Mouse (Mus musculus): ENCODE results near the gene Kdm2b. TPM values are rescaled to one million over a fixed set of nuclear protein-coding genes. Genes with fewer than 3 reads are reported as not detected.

Gene Kdm2b
- polyA plus RNA-seq, 1 experiment from 2014 or later: 31.7 TPM

DNA sequence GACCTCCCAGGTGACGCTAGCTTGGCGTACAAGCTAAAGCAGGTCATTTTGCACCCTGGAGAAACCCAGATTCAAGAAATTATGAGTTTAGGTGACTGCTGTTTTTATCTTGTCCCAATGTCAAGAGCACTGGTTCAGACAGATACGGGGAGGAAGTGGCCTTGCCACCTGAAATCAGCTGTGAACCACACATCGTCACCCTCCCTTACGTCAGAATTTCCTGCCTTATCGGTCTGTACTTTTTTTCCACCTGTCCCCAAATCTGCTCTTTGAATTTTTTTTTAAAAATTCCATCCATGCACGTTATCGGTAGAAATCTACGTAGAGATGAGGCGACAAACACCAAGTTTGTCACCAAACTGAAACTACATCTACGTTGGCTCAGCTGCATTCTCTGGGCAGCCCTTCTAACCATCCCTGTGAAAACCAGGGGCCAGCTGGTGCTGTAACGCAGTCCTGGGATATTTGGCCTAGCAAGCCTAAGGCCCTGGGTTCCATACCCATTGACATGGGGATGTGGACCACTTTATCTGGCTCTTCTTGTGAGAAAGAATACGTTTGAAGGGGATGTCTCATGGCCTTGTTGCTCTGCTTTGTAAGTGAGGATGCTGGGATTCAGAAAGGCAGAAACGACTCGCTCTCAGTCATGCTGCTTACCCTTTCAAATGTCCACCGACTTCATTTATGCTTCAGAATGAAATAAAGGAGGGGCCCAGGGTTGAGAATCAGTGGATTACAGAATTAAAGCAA, 963 bp upstream of the Kdm2b start:
- H3K9ac ChIP-seq (ENCODE audit: low read length): no peak overlapping the region
- peak overlapping the region; percentile 100 for H3K4me2 ChIP-seq (ENCODE audit: low read length)
- H3K4me3 ChIP-seq (ENCODE audit: low read depth, low read length): peak overlapping the region; percentile 71; the same call in 1 of the 2 replicates
- peaks cover 29% of the 10 kb centered on the region for H3K4me1 ChIP-seq (replicated peaks; ENCODE audit: control insufficient read depth, insufficient read depth, low read length)
- no peaks in the 10 kb centered on the region for H3K9me3 ChIP-seq (ENCODE audit: control insufficient read depth, low read length)
- H3K36me3 ChIP-seq (ENCODE audit: control insufficient read depth, insufficient read depth, low read length): no peaks in the 10 kb centered on the region
- WGBS: 31% methylated on average over 16 of the region's 16 CpGs
- H3K27me3 ChIP-seq (replicated peaks; ENCODE audit: control insufficient read depth, insufficient read depth, low read length): no peaks in the 10 kb centered on the region
- DNase-seq (ENCODE audit: low spot score): no peak
- H3K27ac ChIP-seq (ENCODE audit: low read depth): no peak overlapping the region
- ATAC-seq (replicated peaks; ENCODE audit: low FRiP score, low TSS enrichment, low read depth): no peak

DNA sequence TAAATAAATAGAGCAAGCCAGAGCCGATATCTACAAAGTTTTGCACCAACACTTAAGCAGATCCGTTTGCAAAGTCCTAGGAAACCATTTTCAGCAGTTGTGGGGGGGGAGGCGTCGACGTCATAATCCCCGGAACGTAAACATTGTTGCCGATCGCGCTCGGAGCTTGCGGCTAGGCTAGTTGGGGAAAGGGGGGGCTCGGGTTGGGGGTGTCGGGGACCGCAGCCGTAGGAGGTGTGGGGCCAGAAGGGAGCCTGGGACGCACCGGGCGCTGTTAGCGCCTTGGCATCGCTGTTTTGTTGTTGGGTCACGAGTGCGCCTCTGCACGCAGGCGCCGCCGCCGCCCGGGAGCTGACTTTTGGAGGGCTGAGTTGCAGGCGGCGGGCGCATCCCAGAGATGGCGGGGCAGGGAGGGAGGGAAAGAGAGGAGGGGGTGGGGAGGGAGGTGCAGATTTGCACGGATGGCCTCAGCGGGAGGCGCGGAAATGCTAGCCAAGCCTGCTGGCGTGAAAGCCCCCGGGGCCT, 560 bp downstream of the Kdm2b start:
- H3K36me3 ChIP-seq (ENCODE audit: control insufficient read depth, insufficient read depth, low read length): no peaks in the 10 kb centered on the region
- WGBS: under 1% methylated on average over 39 of the region's 39 CpGs
- no peaks in the 10 kb centered on the region for H3K27me3 ChIP-seq (replicated peaks; ENCODE audit: control insufficient read depth, insufficient read depth, low read length)
- ATAC-seq (replicated peaks; ENCODE audit: low FRiP score, low TSS enrichment, low read depth): peak; percentile 64
- no peaks in the 10 kb centered on the region for H3K9me3 ChIP-seq (ENCODE audit: control insufficient read depth, low read length)
- peak overlapping the region; percentile 100 for H3K4me2 ChIP-seq (ENCODE audit: low read length)
- H3K9ac ChIP-seq (ENCODE audit: low read length): peak overlapping the region; percentile 71
- peak; percentile 91 for DNase-seq (ENCODE audit: low spot score)
- peaks cover 29% of the 10 kb centered on the region for H3K4me1 ChIP-seq (replicated peaks; ENCODE audit: control insufficient read depth, insufficient read depth, low read length)
- peak overlapping the region; percentile 71 for H3K4me3 ChIP-seq (ENCODE audit: low read depth, low read length)
- peak overlapping the region; percentile 72 for H3K27ac ChIP-seq (ENCODE audit: low read depth)

DNA sequence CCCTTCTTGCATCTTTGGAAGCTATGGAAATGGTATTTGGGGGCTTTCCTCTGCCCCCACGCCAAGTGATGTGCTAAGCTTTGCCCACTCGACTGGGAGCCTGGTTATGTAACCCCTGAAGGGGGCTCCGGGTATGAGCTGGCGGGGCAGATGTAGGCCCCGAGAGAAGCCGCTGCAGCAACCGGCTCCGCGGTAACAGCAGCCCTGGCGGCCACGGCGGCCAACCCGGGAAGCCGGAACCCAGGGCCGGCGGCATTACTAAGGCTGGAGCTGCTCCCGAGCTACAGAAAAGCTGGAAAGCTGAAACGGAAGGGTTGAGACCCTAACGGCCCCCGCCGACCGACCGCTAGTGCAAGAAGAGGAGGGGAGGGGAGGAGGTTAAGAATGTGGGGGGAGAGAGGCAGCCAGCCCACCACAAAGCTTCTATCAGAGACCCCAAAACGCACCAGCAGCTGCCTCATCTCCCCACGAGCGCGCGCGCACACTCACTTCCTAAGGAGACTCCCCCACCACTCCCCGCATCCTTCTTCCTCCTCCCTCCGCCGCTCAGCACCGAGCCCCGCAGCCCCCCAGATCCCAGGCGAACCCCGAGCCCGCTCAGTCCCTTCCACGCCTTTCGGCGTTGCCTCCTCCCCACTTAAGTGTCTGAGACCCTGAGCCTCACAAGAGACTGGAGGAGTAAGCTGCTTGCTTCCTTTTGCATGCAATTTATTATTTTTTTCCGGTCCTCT, 1.4 kb downstream of the Kdm2b start:
- ATAC-seq (replicated peaks; ENCODE audit: low FRiP score, low TSS enrichment, low read depth): 0 out of 2 replicates have a peak, but pooled peaks have one; percentile 24
- peak; percentile 84 for DNase-seq (ENCODE audit: low spot score)

DNA sequence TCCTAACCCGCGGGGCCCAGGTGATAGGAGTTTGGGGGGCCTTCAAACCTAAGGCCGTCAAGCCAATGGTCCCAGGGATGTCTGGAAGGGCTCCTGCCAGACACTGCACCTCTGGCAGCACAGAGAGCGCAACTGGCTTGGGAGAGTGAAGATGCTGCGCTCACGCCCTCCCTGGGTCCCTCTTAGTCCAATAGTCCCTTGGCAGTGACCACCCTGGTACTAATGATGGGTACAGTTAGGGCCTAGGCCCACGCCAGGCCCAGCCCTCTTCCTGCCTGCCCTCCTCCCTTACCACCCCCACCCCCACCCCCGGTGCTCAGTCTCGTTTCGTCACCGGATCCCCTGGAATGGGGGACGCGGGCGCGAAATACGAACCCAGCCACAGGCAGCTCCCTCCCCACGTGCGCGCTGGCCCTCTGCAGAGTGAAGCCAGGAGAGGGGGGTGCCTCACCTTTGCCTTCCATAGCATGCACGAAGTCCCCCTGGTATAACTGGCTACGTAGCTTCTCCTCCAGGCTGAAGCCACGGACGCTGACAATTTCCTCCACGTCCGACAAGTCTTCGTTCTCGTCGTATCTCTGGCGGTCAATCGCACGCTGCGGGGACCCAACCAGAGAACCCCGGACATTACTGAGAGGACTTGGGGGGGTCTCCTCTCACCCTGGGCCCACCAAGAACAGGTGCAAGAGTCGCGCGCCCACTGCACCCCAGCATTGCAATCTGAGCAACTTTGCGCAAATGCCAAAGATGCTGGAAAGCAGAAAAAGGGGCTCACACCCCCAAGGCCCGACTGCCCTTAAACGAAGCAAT, 2.2 kb downstream of the Kdm2b start:
- peak overlapping the region; percentile 71 for H3K9ac ChIP-seq (ENCODE audit: low read length)
- ATAC-seq (replicated peaks; ENCODE audit: low FRiP score, low TSS enrichment, low read depth): no peak
- H3K9me3 ChIP-seq (ENCODE audit: control insufficient read depth, low read length): no peaks in the 10 kb centered on the region
- 4% methylated on average over 39 of the region's 39 CpGs for WGBS
- H3K27ac ChIP-seq (ENCODE audit: low read depth): no peak overlapping the region
- no peaks in the 10 kb centered on the region for H3K36me3 ChIP-seq (ENCODE audit: control insufficient read depth, insufficient read depth, low read length)
- H3K4me2 ChIP-seq (ENCODE audit: low read length): peak overlapping the region; percentile 100
- H3K4me3 ChIP-seq (ENCODE audit: low read depth, low read length): peak overlapping the region; percentile 71
- no peaks in the 10 kb centered on the region for H3K27me3 ChIP-seq (replicated peaks; ENCODE audit: control insufficient read depth, insufficient read depth, low read length)
- peaks cover 29% of the 10 kb centered on the region for H3K4me1 ChIP-seq (replicated peaks; ENCODE audit: control insufficient read depth, insufficient read depth, low read length)
- no peak for DNase-seq (ENCODE audit: low spot score)

More for the DNA sequence above, 1.4 kb downstream of the Kdm2b start:
- H3K9ac ChIP-seq (ENCODE audit: low read length): peak overlapping the region; percentile 71
- H3K27ac ChIP-seq (ENCODE audit: low read depth): peak overlapping the region; percentile 72
- H3K27me3 ChIP-seq (replicated peaks; ENCODE audit: control insufficient read depth, insufficient read depth, low read length): no peaks in the 10 kb centered on the region
- H3K4me1 ChIP-seq (replicated peaks; ENCODE audit: control insufficient read depth, insufficient read depth, low read length): peaks cover 29% of the 10 kb centered on the region
- H3K4me3 ChIP-seq (ENCODE audit: low read depth, low read length): peak overlapping the region; percentile 71
- no peaks in the 10 kb centered on the region for H3K9me3 ChIP-seq (ENCODE audit: control insufficient read depth, low read length)
- WGBS: under 1% methylated on average over 41 of the region's 41 CpGs
- H3K4me2 ChIP-seq (ENCODE audit: low read length): peak overlapping the region; percentile 100
- no peaks in the 10 kb centered on the region for H3K36me3 ChIP-seq (ENCODE audit: control insufficient read depth, insufficient read depth, low read length)

DNA sequence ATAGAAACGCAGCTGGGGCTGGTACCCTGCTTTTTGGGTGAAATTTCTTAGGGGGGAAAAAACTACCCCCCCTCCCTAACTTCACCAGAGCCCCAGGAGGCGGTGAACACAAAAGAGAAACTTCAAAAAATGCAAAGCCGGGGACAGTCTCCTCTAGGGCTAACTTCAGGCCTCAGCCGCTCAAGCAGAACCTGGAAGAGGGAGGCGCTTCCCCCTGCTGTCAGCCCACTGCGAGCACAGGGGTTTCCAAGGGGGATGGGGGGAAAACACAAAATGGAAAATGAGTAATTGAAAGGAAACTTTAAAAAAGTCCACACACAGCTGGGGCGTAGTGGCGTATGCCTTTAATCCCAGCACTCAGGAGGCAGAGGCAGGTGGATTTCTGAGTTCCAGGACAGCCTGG, 3.5 kb downstream of the Kdm2b start:
- DNase-seq (ENCODE audit: low spot score): no peak
- Histone ChIP-seq H3K4me1 (replicated peaks; ENCODE audit: control insufficient read depth, insufficient read depth, low read length) (peaks cover 24% of the 10 kb centered on the region), H3K4me3 (ENCODE audit: low read depth, low read length) (no peak overlapping the region), H3K4me2 (ENCODE audit: low read length) (no peak overlapping the region), H3K9ac (ENCODE audit: low read length) (no peak overlapping the region), H3K36me3 (ENCODE audit: control insufficient read depth, insufficient read depth, low read length) (no peaks in the 10 kb centered on the region), H3K27ac (ENCODE audit: low read depth) (no peak overlapping the region), H3K27me3 (replicated peaks; ENCODE audit: control insufficient read depth, insufficient read depth, low read length) (no peaks in the 10 kb centered on the region), H3K9me3 (ENCODE audit: control insufficient read depth, low read length) (no peaks in the 10 kb centered on the region)
- ATAC-seq (replicated peaks; ENCODE audit: low FRiP score, low TSS enrichment, low read depth): no peak
- 60% methylated on average over 8 of the region's 8 CpGs for WGBS

DNA sequence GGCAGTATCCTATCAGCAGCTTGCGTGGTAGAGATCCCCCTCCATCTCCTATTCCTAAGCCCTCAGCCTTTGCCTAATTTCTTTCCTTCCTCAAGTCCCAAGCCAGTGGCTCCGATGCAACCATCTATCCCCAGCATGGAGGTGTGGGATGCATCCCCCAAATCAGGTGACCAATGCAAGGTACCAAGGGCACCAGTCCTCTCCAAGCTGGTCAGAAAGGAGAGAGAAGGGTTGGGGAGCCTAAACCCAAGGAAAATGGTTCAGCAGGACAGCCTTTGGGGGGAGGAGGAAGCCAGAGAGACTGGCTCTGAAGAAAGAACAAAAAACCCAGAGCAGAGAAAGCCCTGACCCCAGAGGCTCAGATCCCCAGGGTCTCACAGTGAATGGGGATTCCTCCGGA, 4.3 kb downstream of the Kdm2b start:
- WGBS: 83% methylated on average over 3 of the region's 3 CpGs
- DNase-seq (ENCODE audit: low spot score) (no peak), ATAC-seq (replicated peaks; ENCODE audit: low FRiP score, low TSS enrichment, low read depth) (no peak)
- Histone ChIP-seq H3K36me3 (ENCODE audit: control insufficient read depth, insufficient read depth, low read length) (0 out of 2 replicates have a peak, but pooled peaks cover 3% of the 10 kb centered on the region), H3K4me1 (replicated peaks; ENCODE audit: control insufficient read depth, insufficient read depth, low read length) (peaks cover 16% of the 10 kb centered on the region), H3K27ac (ENCODE audit: low read depth) (no peak overlapping the region), H3K4me2 (ENCODE audit: low read length) (no peak overlapping the region), H3K4me3 (ENCODE audit: low read depth, low read length) (no peak overlapping the region), H3K27me3 (replicated peaks; ENCODE audit: control insufficient read depth, insufficient read depth, low read length) (no peaks in the 10 kb centered on the region), H3K9me3 (ENCODE audit: control insufficient read depth, low read length) (no peaks in the 10 kb centered on the region), H3K9ac (ENCODE audit: low read length) (no peak overlapping the region)

DNA sequence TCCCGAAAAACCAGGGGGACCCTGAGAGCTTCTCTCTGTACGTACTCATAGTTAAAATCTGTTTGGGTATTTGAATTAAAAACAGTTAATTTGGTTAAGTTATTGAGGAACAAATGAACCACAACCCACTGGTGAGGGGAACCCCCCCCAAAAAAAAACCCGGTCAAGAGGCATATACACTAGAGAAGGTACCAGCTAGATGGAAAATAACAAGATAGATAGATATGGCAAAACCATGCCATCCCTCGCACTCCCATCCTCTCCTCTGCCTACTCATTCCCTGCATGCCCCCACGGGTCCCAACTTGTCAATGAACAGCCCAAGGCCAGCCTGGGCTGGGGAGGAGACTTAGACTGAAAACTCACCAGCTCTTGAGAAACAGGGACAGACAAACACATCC, 5.1 kb downstream of the Kdm2b start:
- no peak overlapping the region for H3K4me2 ChIP-seq (ENCODE audit: low read length)
- no peaks in the 10 kb centered on the region for H3K9me3 ChIP-seq (ENCODE audit: control insufficient read depth, low read length)
- DNase-seq (ENCODE audit: low spot score): no peak
- peaks cover 8% of the 10 kb centered on the region; the same call in 1 of the 2 replicates for H3K4me1 ChIP-seq (replicated peaks; ENCODE audit: control insufficient read depth, insufficient read depth, low read length)
- 94% methylated on average over 5 of the region's 5 CpGs for WGBS
- no peak overlapping the region for H3K4me3 ChIP-seq (ENCODE audit: low read depth, low read length)
- H3K36me3 ChIP-seq (ENCODE audit: control insufficient read depth, insufficient read depth, low read length): 0 out of 2 replicates have a peak, but pooled peaks cover 3% of the 10 kb centered on the region
- no peaks in the 10 kb centered on the region for H3K27me3 ChIP-seq (replicated peaks; ENCODE audit: control insufficient read depth, insufficient read depth, low read length)
- H3K27ac ChIP-seq (ENCODE audit: low read depth): no peak overlapping the region
- H3K9ac ChIP-seq (ENCODE audit: low read length): no peak overlapping the region
- no peak for ATAC-seq (replicated peaks; ENCODE audit: low FRiP score, low TSS enrichment, low read depth)

DNA sequence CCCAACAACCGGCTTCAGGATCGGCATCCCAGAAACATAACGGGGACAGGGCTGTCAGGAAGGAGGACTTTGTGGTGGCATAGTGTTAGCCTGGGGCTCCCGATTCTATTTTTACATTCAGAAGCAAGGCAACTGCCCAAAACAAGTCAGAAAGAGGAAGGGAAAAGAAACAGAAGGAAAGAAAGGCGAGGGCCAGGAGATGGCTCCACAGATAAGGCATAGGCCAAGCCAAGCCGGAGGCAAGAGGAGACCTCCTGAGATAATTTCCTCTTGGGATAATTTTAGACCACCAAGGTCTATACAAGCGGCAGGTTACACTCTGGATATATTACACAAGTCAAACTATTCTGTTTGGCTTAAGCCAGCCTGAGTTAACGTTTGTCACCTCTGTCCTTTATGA, 10.7 kb downstream of the Kdm2b start:
- Histone ChIP-seq H3K27ac (ENCODE audit: low read depth) (no peak overlapping the region), H3K9me3 (ENCODE audit: control insufficient read depth, low read length) (no peaks in the 10 kb centered on the region), H3K27me3 (replicated peaks; ENCODE audit: control insufficient read depth, insufficient read depth, low read length) (no peaks in the 10 kb centered on the region), H3K4me1 (replicated peaks; ENCODE audit: control insufficient read depth, insufficient read depth, low read length) (no peaks in the 10 kb centered on the region), H3K9ac (ENCODE audit: low read length) (no peak overlapping the region), H3K36me3 (ENCODE audit: control insufficient read depth, insufficient read depth, low read length) (0 out of 2 replicates have a peak, but pooled peaks cover 3% of the 10 kb centered on the region), H3K4me2 (ENCODE audit: low read length) (no peak overlapping the region), H3K4me3 (ENCODE audit: low read depth, low read length) (no peak overlapping the region)
- ATAC-seq (replicated peaks; ENCODE audit: low FRiP score, low TSS enrichment, low read depth) (no peak), DNase-seq (ENCODE audit: low spot score) (no peak)
- 74% methylated on average over 8 of the region's 8 CpGs for WGBS

Measured in intestine, embryonic 14.5 days (tissue).